Mouse (Mus musculus) liver, embryonic 14.5 days (tissue): Measurements from ENCODE around the gene Myo7a. TPM values are rescaled to one million over a fixed set of nuclear protein-coding genes. Genes with fewer than 3 reads are reported as not detected.

Experiments
- ATAC-seq: fragments of 200-750 bp; cut with Nextera tagmentation; 2 replicates; pipeline ENCODE4 v1.8.0; 2017; ENCODE audit warnings: moderate number of reproducible peaks, mild to moderate bottlenecking, moderate library complexity; ENCODE audit not compliant: insufficient read depth
- DNase-seq, 3 experiments: peaks; one replicate each; pipeline ENCODE4 v3.0.0-alpha.2; 2012 to 2013; ENCODE audit warnings: low read depth in 3 of 3, low spot score in 3 of 3
- H3K27ac ChIP-seq: fragments of 300-500 bp; sonication (generic); 2 replicates; pipeline ENCODE4 v1.5.1; 2014; ENCODE audit warnings: moderate library complexity, mild to moderate bottlenecking, control low read depth, inconsistent platforms
- H3K27me3 ChIP-seq: fragments of 300-500 bp; sonication (generic); 2 replicates; pipeline ENCODE4 v1.6.1; 2014; ENCODE audit warnings: mild to moderate bottlenecking, low read length, moderate library complexity; ENCODE audit not compliant: control insufficient read depth, insufficient read depth
- H3K36me3 ChIP-seq: fragments of 300-500 bp; sonication (generic); replicated peaks from 2 replicates; pipeline ENCODE4 v1.6.1; 2014; ENCODE audit warnings: low read depth; ENCODE audit not compliant: control insufficient read depth, insufficient read depth
- H3K4me1 ChIP-seq, 2 experiments: fragments of 200-500 bp in 1 of 2; fragments of 300-500 bp in 1 of 2; sonication (generic) in 1 of 2; replicated peaks; 2 replicates each; pipeline ENCODE4 v1.6.1; 2012 to 2014; ENCODE audit warnings: antibody characterized with exemption in 1 of 2, inconsistent platforms in 1 of 2, low read length in 1 of 2; ENCODE audit not compliant: control insufficient read depth in 2 of 2, insufficient read depth in 2 of 2
- H3K4me2 ChIP-seq: fragments of 300-500 bp; sonication (generic); 2 replicates; pipeline ENCODE4 v1.6.1; 2014; ENCODE audit warnings: low read depth, mild to moderate bottlenecking, control low read depth, moderate library complexity
- H3K4me3 ChIP-seq, 2 experiments: fragments of 200-500 bp in 1 of 2; fragments of 300-500 bp in 1 of 2; sonication (generic) in 1 of 2; 2 replicates each; pipeline ENCODE4 v1.5.1; 2012 to 2014; ENCODE audit warnings: low read depth in 2 of 2, low read length in 2 of 2, mild to moderate bottlenecking in 2 of 2, control low read depth in 1 of 2, inconsistent platforms in 1 of 2, moderate library complexity in 1 of 2; ENCODE audit not compliant: insufficient read depth in 1 of 2
- H3K9ac ChIP-seq: fragments of 300-500 bp; sonication (generic); replicated peaks from 2 replicates; pipeline ENCODE4 v1.6.1; 2014; ENCODE audit warnings: mild to moderate bottlenecking, control low read depth, moderate library complexity
- H3K9me3 ChIP-seq: fragments of 300-500 bp; sonication (generic); 2 replicates; pipeline ENCODE4 v1.6.1; 2016; ENCODE audit warnings: low read length, mixed read lengths; ENCODE audit not compliant: control insufficient read depth
- CTCF ChIP-seq: IDR thresholded peaks from 2 replicates; pipeline ENCODE4 v1.5.1; 2016; ENCODE audit warnings: antibody characterized with exemption, low read depth, control low read depth
- EP300 ChIP-seq: IDR thresholded peaks from 2 replicates; pipeline ENCODE4 v1.6.1; 2016; ENCODE audit warnings: antibody characterized with exemption, low read depth
- WGBS: fragments of 180-500 bp; shearing (Covaris S2); extraction: QIAGEN DNeasy Blood & Tissue Kit; methylation state at CpG from one replicate; pipeline ENCODE4 v1.1.7; 2014; ENCODE audit not compliant: insufficient replicate concordance; 5-methylcytosine and 5-hydroxymethylcytosine counted together
- polyA plus RNA-seq, 2 experiments: library from polyadenylated mRNA; depleted of rRNA in 1 of 2; stranded (reverse) in 1 of 2; unstranded in 1 of 2; fragments of >200 nt; fragmentation: Nextera tagmentation in 1 of 2; extraction: Ambion mirVana in 1 of 2; gene quantifications; 2 replicates each; pipeline versions ENCODE4 v1.2.1 to v1.2.3; 2012 to 2014

Myo7a gene
- polyA plus RNA-seq, 2 experiments, result 6.6 to 10.4 TPM

GRCm38 (mm10) chr7:98145402-98145801 is 26.1 kb upstream of the Myo7a start, which contains the start of gene Omp:
TSS of gene Omp (minus strand) at chr7:98145502.
- Histone ChIP-seq H3K9me3 (no peaks in the 10 kb centered on the region), H3K9ac (no peak within 1 kb of the TSS), H3K4me3 (no peak within 1 kb of the TSS), H3K27ac (no peak within 1 kb of the TSS), H3K4me1 (peaks cover 0 to 12% of the 10 kb centered on the region in 2 experiments; a peak in 3 of 4 replicates), H3K36me3 (peaks cover 3% of the 10 kb centered on the region), H3K4me2 (no peak within 1 kb of the TSS), H3K27me3 (no peaks in the 10 kb centered on the region)
- WGBS, result 73% methylated on average over 5 of the region's 5 CpGs
- no peak for DNase-seq
- ATAC-seq, result no peak
- no peak for TF ChIP-seq EP300
- no peak for TF ChIP-seq CTCF

DNA sequence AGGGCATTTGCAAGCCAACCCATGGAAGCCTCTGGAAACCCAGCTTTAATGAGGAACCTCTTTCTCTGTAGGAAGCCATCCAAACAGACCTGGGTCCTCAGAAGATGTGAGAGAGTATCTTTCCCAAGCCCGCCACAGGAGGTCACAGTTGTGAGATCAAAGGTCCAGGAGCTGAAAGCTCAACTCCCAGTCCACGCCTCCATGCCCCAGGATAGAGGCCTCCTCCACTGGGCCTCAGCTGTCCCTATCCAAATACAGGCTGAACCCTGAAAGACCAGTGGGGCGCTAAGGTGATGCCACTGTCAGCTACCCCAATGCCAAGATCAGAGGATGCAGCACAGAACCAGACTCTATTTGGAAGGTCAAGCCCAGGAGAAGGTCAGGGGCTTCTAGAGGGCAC is 23.3 kb upstream of the Myo7a start:
- Histone ChIP-seq H3K9ac (no peak overlapping the region), H3K36me3 (no peaks in the 10 kb centered on the region; the same call in 1 of the 2 replicates), H3K4me2 (no peak overlapping the region), H3K4me1 (peaks cover 0 to 14% of the 10 kb centered on the region in 2 experiments; a peak in 3 of 4 replicates), H3K4me3 (no peak overlapping the region), H3K9me3 (no peaks in the 10 kb centered on the region), H3K27ac (no peak overlapping the region), H3K27me3 (no peaks in the 10 kb centered on the region)
- ATAC-seq, result no peak
- DNase-seq, result no peak
- TF ChIP-seq CTCF (no peak), EP300 (no peak)
- 68% methylated on average over 3 of the region's 3 CpGs for WGBS

GRCm38 (mm10) chr7:98142247-98142646 is 22.9 kb upstream of the Myo7a start:
- Histone ChIP-seq H3K27ac (no peak overlapping the region), H3K4me3 (no peak overlapping the region), H3K9me3 (no peaks in the 10 kb centered on the region), H3K4me1 (peaks cover 0 to 14% of the 10 kb centered on the region in 2 experiments; a peak in 3 of 4 replicates), H3K4me2 (no peak overlapping the region), H3K27me3 (no peaks in the 10 kb centered on the region), H3K36me3 (no peaks in the 10 kb centered on the region; the same call in 1 of the 2 replicates), H3K9ac (no peak overlapping the region)
- ATAC-seq (no peak), DNase-seq (no peak)
- no peak for TF ChIP-seq CTCF
- TF ChIP-seq EP300, result no peak
- WGBS, result 82% methylated on average over 8 of the region's 8 CpGs

GRCm38 (mm10) chr7:98141206-98141605 is 21.9 kb upstream of the Myo7a start:
- 0 out of 2 replicates have a peak, but pooled peaks have one; percentile 30 for ATAC-seq
- Histone ChIP-seq H3K27ac (no peak overlapping the region), H3K27me3 (no peaks in the 10 kb centered on the region), H3K4me1 (peaks cover 0 to 14% of the 10 kb centered on the region in 2 experiments; a peak in 3 of 4 replicates), H3K4me3 (no peak overlapping the region), H3K9me3 (no peaks in the 10 kb centered on the region), H3K4me2 (no peak overlapping the region), H3K9ac (no peak overlapping the region), H3K36me3 (no peaks in the 10 kb centered on the region; the same call in 1 of the 2 replicates)
- DNase-seq, result no peak
- TF ChIP-seq CTCF (peak; percentile 75), EP300 (no peak)
- 75% methylated on average over 3 of the region's 3 CpGs for WGBS

GRCm38 (mm10) chr7:98140597-98140996 is 21.3 kb upstream of the Myo7a start:
- Histone ChIP-seq H3K27ac (no peak overlapping the region; the same call in 1 of the 2 replicates), H3K4me1 (peaks cover 0 to 14% of the 10 kb centered on the region in 2 experiments; a peak in 3 of 4 replicates), H3K9me3 (no peaks in the 10 kb centered on the region), H3K9ac (no peak overlapping the region), H3K4me2 (no peak overlapping the region), H3K4me3 (no peak overlapping the region), H3K27me3 (no peaks in the 10 kb centered on the region), H3K36me3 (no peaks in the 10 kb centered on the region; the same call in 1 of the 2 replicates)
- WGBS, result 5% methylated on average over 2 of the region's 2 CpGs
- ATAC-seq (peak; percentile 75), DNase-seq (no peak)
- TF ChIP-seq CTCF, result no peak
- no peak for TF ChIP-seq EP300
